20 mouse cellular contexts compared by ENCODE assay signal in genomic region chr6:67073446-67073845, GRCm38 (mm10). TPM values are rescaled to one million over a fixed set of nuclear protein-coding genes. Genes with fewer than 3 reads are reported as not detected.
A peak's percentile ranks its signal among the peaks of the same experiment; 100 is the strongest.
DNase-seq lines count a peak whose midpoint lies in the region; ATAC-seq and TF ChIP-seq lines count a peak whose summit lies in the region.
"Had no signal": no experiment of that assay in that cellular context is flagged by ENCODE, and none has a peak within 500 bp of the region (broad histone marks: within the 10 kb centered on the region; RNA-seq: fewer than 3 reads in every experiment).

No protein-coding gene starts in this region.

- ATAC-seq in kidney, embryonic 16.5 days (ENCODE audit: low FRiP score, low TSS enrichment), result no peak
- ATAC-seq: activated CD4-positive, CD25-positive, alpha-beta regulatory T cell, adult 4 months; forebrain, embryonic 16.5 days; Patski had no signal

- H3K4me1 ChIP-seq in kidney, embryonic 16.5 days (ENCODE audit: insufficient read depth, low read length), result peaks cover 39% of the 10 kb centered on the region
- H3K4me1 ChIP-seq in bone marrow macrophage, adult 2 months (ENCODE audit: control insufficient read depth, insufficient read depth, low read length), result peaks cover 58% of the 10 kb centered on the region
- H3K4me1 ChIP-seq: forebrain, embryonic 12.5 days had no signal

- no peak for TF ChIP-seq POLR2A in bone marrow macrophage, adult 2 months (IDR thresholded peaks at IDR 0.05; ENCODE audit: borderline replicate concordance, low read depth, low read length)

- no peaks in the 10 kb centered on the region for H3K9me3 ChIP-seq in kidney, embryonic 16.5 days (ENCODE audit: low read length)
- H3K9me3 ChIP-seq: forebrain, embryonic 12.5 days; heart, embryonic 10.5 days; hindbrain, embryonic 12.5 days had no signal

- peak; percentile 32 for DNase-seq in kidney, adult 9 months
- peak; percentile 31 for DNase-seq in lung, postnatal 36 days
- DNase-seq in lung, postnatal 25 days (ENCODE audit: low spot score), result no peak
- DNase-seq: adrenal gland, postnatal 14 days; cerebellum, adult 18-20 months; cerebellum, postnatal 10 days; gastrocnemius, postnatal 10 days; heart, adult 18-20 months; heart, postnatal 10 days; heart, postnatal 4 days had no signal

- no peak overlapping the region for H3K4me2 ChIP-seq in kidney, embryonic 16.5 days (replicated peaks; ENCODE audit: low read depth, low read length)
- H3K4me2 ChIP-seq: forebrain, embryonic 12.5 days; hindbrain, embryonic 12.5 days had no signal

- no peak overlapping the region for H3K9ac ChIP-seq in kidney, embryonic 16.5 days (replicated peaks; ENCODE audit: low read length)
- H3K9ac ChIP-seq: forebrain, embryonic 12.5 days; hindbrain, embryonic 12.5 days had no signal

- WGBS in kidney, embryonic 16.5 days, result 71% methylated on average over 4 of the region's 4 CpGs
- WGBS in macrophage (ENCODE audit: missing documents), result 87% methylated on average over 4 of the region's 4 CpGs

- H3K4me3 ChIP-seq in kidney, embryonic 16.5 days (ENCODE audit: low read length), result no peak overlapping the region
- no peak overlapping the region for H3K4me3 ChIP-seq in bone marrow macrophage, adult 2 months (ENCODE audit: insufficient read depth, low read length)
- H3K4me3 ChIP-seq in macrophage (ENCODE audit: inconsistent target), result no peak overlapping the region
- H3K4me3 ChIP-seq: forebrain, embryonic 12.5 days; heart, embryonic 10.5 days; hindbrain, embryonic 12.5 days had no signal

- no peak overlapping the region for H3K27ac ChIP-seq in kidney, embryonic 16.5 days (ENCODE audit: low read length)
- peak overlapping the region; percentile 62 for H3K27ac ChIP-seq in bone marrow macrophage, adult 2 months (ENCODE audit: insufficient read depth, low read depth, low read length)
- H3K27ac ChIP-seq in macrophage, result 0 out of 2 replicates have a peak overlapping the region, but pooled peaks have one; percentile 42
- H3K27ac ChIP-seq: forebrain, embryonic 12.5 days; heart, embryonic 10.5 days; hindbrain, embryonic 12.5 days had no signal

- TF ChIP-seq CTCF in bone marrow macrophage, adult 2 months (IDR thresholded peaks at IDR 0.05; ENCODE audit: low read depth, low read length), result no peak

- no peaks in the 10 kb centered on the region for H3K27me3 ChIP-seq in kidney, embryonic 16.5 days (ENCODE audit: insufficient read depth, low read length)
- H3K27me3 ChIP-seq: CH12.LX; forebrain, embryonic 12.5 days; hindbrain, embryonic 12.5 days; Patski had no signal

- no peaks in the 10 kb centered on the region for H3K79me2 ChIP-seq in macrophage (ENCODE audit: inconsistent target)

- H3K36me3 ChIP-seq in kidney, embryonic 16.5 days (ENCODE audit: insufficient read depth, low read length), result no peaks in the 10 kb centered on the region
- no peaks in the 10 kb centered on the region for H3K36me3 ChIP-seq in macrophage (ENCODE audit: inconsistent target)
- H3K36me3 ChIP-seq: forebrain, embryonic 12.5 days; heart, embryonic 10.5 days; hindbrain, embryonic 12.5 days had no signal

RNA-seq across cellular contexts. Expression of gene Gadd45a, which starts 36.2 kb away (rescaled TPM):
- polyA plus RNA-seq in kidney, embryonic 16.5 days (2015; fragmentation: Nextera tagmentation; extraction: Ambion mirVana), result 35.1 and 39.4 TPM in 2 replicates
- 11.6 and 14.6 TPM in 2 replicates for polyA plus RNA-seq in bone marrow macrophage, adult 2 months (2012; ENCODE audit: insufficient read depth, insufficient read length, missing spikeins)
- 100 to 1,000 TPM in 10 of 26 experiments, 10 to 100 TPM in 15, 1 to 10 TPM in 1; 7.6 to 206 (median 78.5) TPM for total RNA-seq in macrophage (2018; cell fraction: chromatin; rRNA removed)
- 100 to 1,000 TPM in 13 of 26 experiments, 10 to 100 TPM in 13; 13.3 to 236 (median 98.4) TPM for total RNA-seq in macrophage (2018; cell fraction: cytosol; rRNA removed)
- total RNA-seq in macrophage (2018; cell fraction: nucleus; rRNA removed), result 100 to 1,000 TPM in 13 of 26 experiments, 10 to 100 TPM in 13; 12.7 to 228 (median 94.3) TPM
- polyA plus RNA-seq in macrophage (2018), result 88.5 to 287 TPM (median 181 TPM) in 3 replicates
